Mouse (Mus musculus) G1E-ER4 (cell line): Measurements from ENCODE around the gene Fam107a. TPM values are rescaled to one million over a fixed set of nuclear protein-coding genes. Genes with fewer than 3 reads are reported as not detected.

Source experiments
- GATA1 ChIP-seq: IDR thresholded peaks from one replicate; pipeline ENCODE4 v1.8.0; 2012; ENCODE audit warnings: low read length, inconsistent platforms
- polyA plus RNA-seq: library from polyadenylated mRNA; stranded (reverse); fragments of >175 nt; gene quantifications from 2 replicates; pipeline ENCODE4 v1.2.3, GENCODE M21; 2012

Gene Fam107a
- polyA plus RNA-seq, 1 experiment, result not detected

DNA sequence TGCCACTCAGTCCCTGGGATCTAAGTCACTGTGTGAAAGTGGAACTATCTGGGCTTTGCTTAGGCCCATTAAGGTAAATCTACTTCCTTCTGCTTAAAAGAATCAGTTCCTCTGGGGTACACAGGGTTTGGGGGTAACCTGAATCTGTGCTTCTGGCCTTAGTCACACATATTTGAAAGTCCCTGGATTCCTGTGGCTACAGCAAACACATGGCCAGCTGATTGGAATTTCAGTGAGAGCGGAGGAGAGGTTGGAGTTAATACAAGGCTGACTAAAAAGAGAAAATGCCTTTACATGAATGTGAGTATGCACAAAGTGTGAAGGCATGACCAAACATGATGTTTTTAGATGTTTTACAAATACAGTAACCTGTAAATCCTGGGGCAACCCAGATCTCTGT is 23.6 kb downstream of the Fam107a start:
- no peak for TF ChIP-seq GATA1

DNA sequence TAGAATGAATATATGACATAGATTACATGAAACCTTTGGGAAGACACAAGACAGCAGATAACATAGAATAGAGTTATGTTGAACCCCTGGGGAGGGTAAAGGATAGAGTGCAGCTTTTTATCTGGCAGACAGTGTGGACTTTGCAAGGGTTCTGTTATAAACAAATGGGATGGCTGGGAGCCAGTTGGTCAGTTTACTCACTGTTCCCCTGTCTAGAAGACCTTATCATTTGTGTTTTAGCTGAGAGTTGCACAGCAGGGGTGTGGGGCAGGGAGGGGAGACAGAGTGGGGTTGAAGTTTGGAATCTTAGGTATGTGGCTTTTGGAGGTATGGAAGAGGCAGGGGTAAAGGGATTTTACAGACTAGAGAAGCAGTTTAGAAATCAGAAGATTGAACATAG is 34.0 kb downstream of the Fam107a start:
- TF ChIP-seq GATA1, result no peak

DNA sequence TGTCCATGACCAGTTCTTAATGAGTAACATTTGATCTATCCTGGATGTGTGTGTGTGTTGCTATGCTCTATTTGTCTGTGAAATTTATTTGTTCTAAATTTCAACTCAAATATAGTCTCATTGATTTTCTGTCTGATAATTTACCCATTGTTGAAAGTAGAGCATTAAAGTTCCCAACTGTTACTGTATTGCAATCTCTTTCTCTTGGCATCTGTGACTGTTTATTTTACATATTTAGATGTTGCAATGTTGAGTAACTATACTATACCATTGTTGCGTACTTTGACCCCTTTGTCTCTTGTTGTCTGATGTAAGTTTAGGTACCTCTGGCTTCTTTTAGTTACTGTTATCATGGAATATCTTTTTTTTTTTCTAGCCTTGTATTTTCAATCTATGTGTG is 53.4 kb downstream of the Fam107a start:
- no peak for TF ChIP-seq GATA1

DNA sequence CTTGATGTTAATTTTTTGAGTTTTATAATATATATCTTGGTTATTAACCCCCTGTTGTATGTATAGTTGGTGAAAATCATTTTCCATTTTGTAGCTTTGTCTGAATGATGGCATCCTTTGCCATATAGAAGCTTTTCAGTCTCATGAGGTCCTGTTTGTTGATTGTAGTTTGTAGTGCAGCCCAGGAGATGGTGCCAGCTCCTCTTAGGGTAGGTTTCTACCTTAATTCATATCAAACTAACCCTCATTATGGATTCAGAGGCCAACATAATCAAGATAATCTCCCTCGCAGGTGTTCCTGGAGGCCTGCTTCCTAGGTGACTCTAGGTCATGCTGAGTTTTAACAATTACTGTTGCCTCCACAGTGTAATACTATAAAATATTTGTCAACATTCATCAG is 55.6 kb downstream of the Fam107a start:
- TF ChIP-seq GATA1, result no peak

- no peak for TF ChIP-seq GATA1
Observed at GRCm38 (mm10) chr14:8260214-8260613, 57.6 kb downstream of the Fam107a start.

DNA sequence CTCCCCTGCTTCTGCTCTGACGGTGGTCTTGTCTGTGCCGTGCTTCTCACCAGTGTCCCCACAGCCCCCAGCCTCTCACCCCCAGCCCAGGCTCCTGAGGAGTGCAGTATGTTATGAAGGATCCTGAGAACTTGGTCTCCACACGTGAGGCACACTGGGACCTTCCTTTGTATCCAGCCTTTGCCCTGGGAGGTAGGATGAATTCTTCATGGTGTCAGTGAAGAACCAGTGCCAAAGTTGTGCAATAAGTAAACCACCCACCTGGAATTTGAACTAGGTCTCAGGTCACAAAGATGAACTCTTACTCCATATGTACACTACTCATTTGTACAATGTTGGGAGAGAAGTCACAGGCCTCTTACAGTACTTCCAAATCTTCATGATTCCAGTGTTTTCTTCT is 58.7 kb downstream of the Fam107a start, which contains the start of gene Acox2:
Acox2 (minus strand) TSS at position 188 of the 400 bp plus-strand sequence.
- TF ChIP-seq GATA1, result no peak

DNA sequence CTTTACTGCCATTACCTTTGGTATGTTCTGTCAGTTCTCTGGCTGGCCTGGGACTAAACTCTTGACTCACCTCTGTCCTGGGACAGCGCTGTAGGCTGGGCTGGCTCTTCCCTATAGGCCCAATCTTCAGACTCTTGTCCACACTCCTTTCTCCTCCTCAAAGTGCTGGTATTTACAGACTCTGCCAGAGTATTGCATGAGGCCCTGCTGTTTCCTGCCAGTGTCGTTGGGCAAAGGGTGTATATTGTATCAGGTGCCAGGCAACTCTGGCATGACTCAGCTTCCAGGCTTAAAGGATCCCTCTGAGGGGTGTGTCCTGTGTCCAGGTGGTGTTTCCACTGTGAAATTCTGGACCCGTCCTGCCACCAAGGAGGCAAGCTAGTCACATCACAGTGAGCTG is 59.1 kb downstream of the Fam107a start:
- TF ChIP-seq GATA1, result no peak

- no peak for TF ChIP-seq GATA1
Observed at GRCm38 (mm10) chr14:8258335-8258627, 59.5 kb downstream of the Fam107a start.

GRCm38 (mm10) chr14:8257521-8258334 is 60.1 kb downstream of the Fam107a start:
- no peak for TF ChIP-seq GATA1

GRCm38 (mm10) chr14:8256881-8257280 is 60.9 kb downstream of the Fam107a start:
- no peak for TF ChIP-seq GATA1

- TF ChIP-seq GATA1, result no peak
Observed at GRCm38 (mm10) chr14:8256072-8256471, 61.8 kb downstream of the Fam107a start.

DNA sequence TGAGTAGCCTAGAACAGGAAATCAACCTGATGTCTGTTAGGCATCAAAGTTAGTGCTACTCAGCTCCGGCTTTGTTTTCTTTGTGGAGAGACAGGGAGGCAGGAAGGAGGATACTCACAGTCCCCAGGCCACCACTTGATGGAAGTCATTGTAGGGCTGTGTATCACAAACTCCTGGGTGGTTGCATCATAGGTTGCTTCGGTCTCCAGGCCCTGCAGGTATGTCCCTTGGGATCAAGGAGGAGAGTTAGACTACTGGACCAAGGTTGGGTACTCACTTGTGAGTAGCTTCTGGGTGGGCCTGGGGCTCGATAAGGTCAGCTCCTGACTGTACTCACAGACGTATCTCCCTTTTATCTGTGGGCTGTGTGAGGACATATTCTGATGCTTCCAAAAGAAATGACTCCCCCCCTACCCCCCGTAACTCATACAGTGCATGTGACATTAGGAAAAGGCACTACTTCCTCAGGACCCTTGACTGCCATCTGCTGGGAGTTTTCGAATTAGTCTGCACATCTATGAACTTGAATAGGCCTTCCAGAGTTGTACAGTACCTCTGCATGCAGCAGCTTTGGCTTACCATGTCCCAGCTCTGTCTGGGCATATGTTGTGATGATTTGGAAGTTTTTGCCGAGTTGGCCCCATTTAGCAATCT is 62.6 kb downstream of the Fam107a start:
- no peak for TF ChIP-seq GATA1

GRCm38 (mm10) chr14:8251330-8251885 is 66.4 kb downstream of the Fam107a start:
- TF ChIP-seq GATA1, result no peak

DNA sequence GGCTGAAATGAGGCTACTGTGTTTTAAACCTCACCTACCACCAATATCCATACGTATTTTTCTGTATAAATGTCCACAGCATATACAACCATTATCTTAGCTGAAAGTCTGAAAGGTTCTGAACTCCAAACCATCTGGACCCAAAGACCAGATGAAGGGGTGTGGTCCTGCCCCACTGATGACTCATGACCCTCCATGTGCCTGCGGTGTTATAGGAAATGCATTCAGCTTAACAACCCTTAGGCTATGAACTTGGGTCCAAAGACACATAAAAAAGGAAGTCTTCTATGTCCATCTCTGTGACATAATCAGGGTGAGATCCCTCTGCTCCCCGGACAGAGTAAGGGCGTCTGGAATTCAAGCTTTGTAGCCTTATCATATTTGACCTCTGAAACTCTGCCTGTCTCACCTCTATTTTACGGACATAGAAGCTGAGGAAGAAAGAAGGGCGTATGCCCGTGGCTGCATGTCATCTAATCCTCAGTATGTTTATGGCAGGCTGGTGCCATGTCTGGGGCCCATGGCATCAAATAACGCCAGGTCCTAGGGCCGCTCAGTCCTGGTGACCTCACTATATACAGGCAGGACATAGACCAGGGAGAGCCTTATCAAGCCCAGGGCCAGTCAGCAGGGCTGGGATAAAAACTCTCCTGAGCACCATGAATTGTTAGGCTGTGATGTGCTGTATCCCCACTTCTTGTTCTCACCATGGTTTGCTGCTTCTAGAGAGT is 67.5 kb downstream of the Fam107a start:
- no peak for TF ChIP-seq GATA1

GRCm38 (mm10) chr14:8249206-8249605 is 68.6 kb downstream of the Fam107a start:
- TF ChIP-seq GATA1, result no peak

- TF ChIP-seq GATA1, result no peak
Observed at GRCm38 (mm10) chr14:8246878-8247277, 70.9 kb downstream of the Fam107a start.

Other genes starting within 250 kb of the Fam107a start
- gene Rpp14, start 237.7 kb downstream of the Fam107a start, polyA plus RNA-seq, result 3.7 and 6.3 TPM in 2 replicates
- 2.6 and 3.4 TPM in 2 replicates for gene Pxk, start 219.8 kb downstream of the Fam107a start, polyA plus RNA-seq
- gene Pdhb, start 145.0 kb downstream of the Fam107a start, polyA plus RNA-seq, result 75.9 and 139 TPM in 2 replicates
- gene Kctd6, start 103.9 kb downstream of the Fam107a start, polyA plus RNA-seq, result 0.98 and 1.1 TPM in 2 replicates
- gene Acox2, start 58.7 kb downstream of the Fam107a start, polyA plus RNA-seq, result not detected in 2 replicates
- gene Oit1, start 60.7 kb upstream of the Fam107a start, polyA plus RNA-seq, result not detected in 2 replicates